Mouse (Mus musculus) bone marrow, adult 2 months (tissue): ENCODE results near the gene Adgrl3. TPM values are rescaled to one million over a fixed set of nuclear protein-coding genes. Genes with fewer than 3 reads are reported as not detected.

ENCODE experiments used
- H3K27ac ChIP-seq: fragments of 200-500 bp; 2 replicates; pipeline ENCODE4 v1.5.1; 2012; ENCODE audit warnings: low read depth, mild to moderate bottlenecking, control low read depth, inconsistent platforms, low read length; ENCODE audit not compliant: control insufficient read depth, poor library complexity, insufficient read depth
- H3K4me1 ChIP-seq: fragments of 200-500 bp; 2 replicates; pipeline ENCODE4 v1.6.1; 2011; ENCODE audit warnings: low read length; ENCODE audit not compliant: control insufficient read depth, insufficient read depth
- H3K4me3 ChIP-seq: fragments of 200-500 bp; replicated peaks from 2 replicates; pipeline ENCODE3; 2011; ENCODE audit warnings: mild to moderate bottlenecking, low read depth, low read length, control low read depth; ENCODE audit not compliant: control insufficient read depth
- CTCF ChIP-seq: fragments of 200-500 bp; IDR thresholded peaks from 2 replicates; pipeline ENCODE4 v1.5.1; 2011; ENCODE audit warnings: low read length, control low read depth; ENCODE audit not compliant: control insufficient read depth, insufficient read depth
- POLR2A ChIP-seq: fragments of 200-500 bp; IDR thresholded peaks from 2 replicates; pipeline ENCODE4 v1.6.1; 2011; ENCODE audit warnings: low read depth, mild to moderate bottlenecking, control low read depth, low read length, borderline replicate concordance; ENCODE audit not compliant: control insufficient read depth
- WGBS: fragments of 180-500 bp; shearing (Covaris S2); methylation state at CpG from one replicate; pipeline ENCODE4 v1.1.7; 2018; 5-methylcytosine and 5-hydroxymethylcytosine counted together
- polyA plus RNA-seq: library from polyadenylated mRNA; stranded (reverse); fragments of >200 nt; gene quantifications from 2 replicates; pipeline ENCODE4 v1.2.4, GENCODE M21; 2011; ENCODE audit warnings: low replicate concordance; ENCODE audit not compliant: missing spikeins, insufficient read depth, insufficient read length

The Adgrl3 gene
- polyA plus RNA-seq, 1 experiment, result not detected

GRCm38 (mm10) chr5:81345436-81346131 is 325.6 kb downstream of the Adgrl3 start:
- no peak for TF ChIP-seq POLR2A
- TF ChIP-seq CTCF, result no peak
- Histone ChIP-seq H3K4me1 (no peaks in the 10 kb centered on the region), H3K4me3 (no peak overlapping the region), H3K27ac (no peak overlapping the region)
- 75% methylated on average over 9 of the region's 9 CpGs for WGBS

DNA sequence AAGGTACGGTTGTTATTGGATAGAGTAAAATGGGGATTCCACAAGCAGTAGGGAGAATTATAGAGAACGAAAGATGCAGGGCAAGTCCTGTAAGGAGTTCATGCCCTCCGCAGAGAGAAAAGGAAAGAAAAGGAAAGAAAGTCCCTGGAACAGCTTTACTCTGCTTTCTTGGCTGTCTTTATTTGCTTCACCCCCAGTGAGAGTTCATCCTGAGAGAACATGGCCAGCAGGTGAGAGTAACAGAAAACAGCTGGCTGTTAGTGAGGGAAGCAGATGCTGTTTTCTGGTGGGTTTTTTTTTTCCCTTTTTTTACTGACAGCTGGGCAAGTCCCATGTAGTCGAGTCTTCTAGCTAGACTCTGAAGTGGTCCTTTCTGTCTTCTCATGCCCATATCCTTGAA is 327.6 kb downstream of the Adgrl3 start:
- Histone ChIP-seq H3K4me1 (no peaks in the 10 kb centered on the region), H3K4me3 (no peak overlapping the region), H3K27ac (no peak overlapping the region)
- WGBS, result 75% methylated on average over 4 of the region's 4 CpGs
- TF ChIP-seq POLR2A (no peak), CTCF (no peak)

GRCm38 (mm10) chr5:81359560-81359959 is 339.6 kb downstream of the Adgrl3 start:
- H3K27ac ChIP-seq, result no peak overlapping the region
- WGBS, result 64% methylated on average over 2 of the region's 2 CpGs
- no peak overlapping the region for H3K4me3 ChIP-seq
- H3K4me1 ChIP-seq, result no peaks in the 10 kb centered on the region
- no peak for TF ChIP-seq POLR2A
- no peak for TF ChIP-seq CTCF

GRCm38 (mm10) chr5:81364198-81364643 is 344.3 kb downstream of the Adgrl3 start:
- no peak overlapping the region for H3K27ac ChIP-seq
- H3K4me1 ChIP-seq, result no peaks in the 10 kb centered on the region
- H3K4me3 ChIP-seq, result no peak overlapping the region
- WGBS, result 83% methylated on average over 8 of the region's 8 CpGs
- no peak for TF ChIP-seq POLR2A
- no peak for TF ChIP-seq CTCF

DNA sequence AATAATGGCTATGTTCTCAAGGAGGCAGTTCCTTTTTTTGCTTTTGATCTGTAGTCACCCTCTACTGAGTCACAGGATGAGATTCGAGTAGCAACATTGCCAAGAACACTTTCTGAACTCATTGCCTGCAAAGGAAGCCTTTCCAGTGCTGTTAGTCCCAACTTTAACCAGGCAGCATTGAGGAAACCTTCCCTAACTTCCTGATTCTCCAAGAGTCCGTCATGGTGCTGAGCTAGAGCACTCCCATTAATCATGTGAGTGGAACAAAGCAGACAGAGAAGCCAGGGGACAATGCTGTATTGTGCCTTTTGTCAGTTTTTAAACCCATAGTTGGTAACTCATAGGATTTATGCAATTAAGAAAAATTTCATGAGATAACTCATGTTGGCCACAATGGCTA is 345.3 kb downstream of the Adgrl3 start:
- Histone ChIP-seq H3K27ac (no peak overlapping the region), H3K4me3 (no peak overlapping the region), H3K4me1 (no peaks in the 10 kb centered on the region)
- TF ChIP-seq CTCF (no peak), POLR2A (no peak)
- WGBS, result 37% methylated on average over 2 of the region's 2 CpGs

- TF ChIP-seq POLR2A (no peak), CTCF (no peak)
- Histone ChIP-seq H3K4me3 (no peak overlapping the region), H3K27ac (no peak overlapping the region), H3K4me1 (no peaks in the 10 kb centered on the region)
- 71% methylated on average over 10 of the region's 10 CpGs for WGBS
Observed at GRCm38 (mm10) chr5:81370126-81370850, 350.4 kb downstream of the Adgrl3 start.

DNA sequence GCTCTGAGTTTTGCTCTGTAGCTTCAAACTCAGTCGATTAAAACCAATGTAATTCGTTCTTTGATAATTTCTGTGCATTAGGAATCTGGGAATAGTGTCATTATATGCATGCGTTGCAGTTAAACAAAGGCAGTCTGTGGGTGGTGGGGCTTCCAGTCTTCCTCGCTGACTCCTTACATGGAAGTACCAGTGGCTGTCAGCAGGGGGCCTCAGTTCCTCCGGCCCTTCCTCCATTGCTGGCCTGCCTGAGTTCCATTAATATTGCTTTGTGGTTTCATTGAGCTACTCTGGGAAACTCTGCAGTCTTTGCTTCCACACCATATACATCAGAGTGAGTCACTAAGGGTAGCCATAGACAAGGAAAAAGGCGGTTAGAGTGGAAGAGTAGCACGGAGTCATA is 356.1 kb downstream of the Adgrl3 start:
- H3K27ac ChIP-seq, result no peak overlapping the region
- WGBS, result 83% methylated on average over 7 of the region's 7 CpGs
- TF ChIP-seq CTCF (no peak), POLR2A (no peak)

GRCm38 (mm10) chr5:81405582-81406143 is 385.7 kb downstream of the Adgrl3 start:
- Histone ChIP-seq H3K4me1 (no peaks in the 10 kb centered on the region), H3K27ac (no peak overlapping the region), H3K4me3 (no peak overlapping the region)
- TF ChIP-seq CTCF (no peak), POLR2A (no peak)
- WGBS, result 57% methylated on average over 1 of the region's 1 CpGs

More for the DNA sequence above, 356.1 kb downstream of the Adgrl3 start:
- Histone ChIP-seq H3K4me1 (no peaks in the 10 kb centered on the region), H3K4me3 (no peak overlapping the region)

GRCm38 (mm10) chr5:81417326-81417725 is 397.4 kb downstream of the Adgrl3 start:
- Histone ChIP-seq H3K4me3 (no peak overlapping the region), H3K4me1 (no peaks in the 10 kb centered on the region), H3K27ac (no peak overlapping the region)
- 72% methylated on average over 3 of the region's 3 CpGs for WGBS
- TF ChIP-seq CTCF, result no peak
- TF ChIP-seq POLR2A, result no peak
